Mouse (Mus musculus): ENCODE data around the gene Mymx.

The Mymx gene

DNA sequence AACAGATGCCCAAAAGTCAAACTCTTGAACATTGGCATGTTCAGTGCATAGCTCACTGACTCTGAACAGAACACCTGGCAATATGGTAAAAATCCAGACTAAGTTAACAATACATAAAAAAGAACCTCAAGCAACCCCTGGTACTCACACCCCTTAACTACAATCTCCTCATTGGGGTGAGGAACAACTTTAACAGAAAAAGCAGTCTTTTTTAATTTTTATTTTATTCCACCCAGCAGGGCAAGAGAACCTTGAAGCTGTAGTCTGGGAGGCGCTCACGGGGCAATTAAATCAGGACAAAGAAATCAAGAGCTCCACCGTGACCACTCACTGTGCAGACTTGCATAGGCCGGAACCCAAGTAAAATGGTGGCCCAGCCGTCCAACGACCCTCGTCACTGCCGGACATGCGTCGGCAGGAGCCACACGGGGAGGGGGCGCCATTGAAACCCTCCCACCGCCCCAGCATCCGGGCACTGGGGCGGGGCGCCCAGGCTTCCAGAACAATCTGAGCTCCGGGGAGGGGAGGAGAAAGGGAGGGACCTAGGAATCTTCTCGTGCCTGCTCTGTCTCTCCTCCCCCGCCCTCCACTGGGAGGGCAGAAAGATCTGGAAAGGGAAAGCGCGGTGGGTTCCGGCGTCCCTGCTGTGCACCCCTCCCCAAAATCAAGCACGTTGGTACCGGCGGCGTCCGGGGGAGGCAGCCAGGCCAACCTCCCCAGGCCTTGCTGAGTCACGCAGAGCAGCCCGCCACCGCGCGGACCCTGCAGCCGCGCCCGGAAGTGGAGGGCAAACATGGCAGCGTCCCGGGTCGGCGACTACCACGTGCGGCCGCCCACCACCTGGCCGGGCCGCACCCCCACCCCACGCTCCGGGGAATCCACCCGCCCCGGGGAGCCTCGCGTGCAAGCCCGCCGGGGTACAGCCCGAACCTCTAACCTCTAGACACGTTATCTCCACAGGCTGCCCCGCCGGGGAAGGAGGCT is 29.5 kb downstream of the Mymx start:
- DNase-seq (ENCODE audit: low spot score in 2 of 2), result peak; percentile 58 to 70

- DNase-seq (ENCODE audit: low spot score in 2 of 2), result no peak
Observed at GRCm38 (mm10) chr17:45569999-45570398, 31.9 kb downstream of the Mymx start.

DNA sequence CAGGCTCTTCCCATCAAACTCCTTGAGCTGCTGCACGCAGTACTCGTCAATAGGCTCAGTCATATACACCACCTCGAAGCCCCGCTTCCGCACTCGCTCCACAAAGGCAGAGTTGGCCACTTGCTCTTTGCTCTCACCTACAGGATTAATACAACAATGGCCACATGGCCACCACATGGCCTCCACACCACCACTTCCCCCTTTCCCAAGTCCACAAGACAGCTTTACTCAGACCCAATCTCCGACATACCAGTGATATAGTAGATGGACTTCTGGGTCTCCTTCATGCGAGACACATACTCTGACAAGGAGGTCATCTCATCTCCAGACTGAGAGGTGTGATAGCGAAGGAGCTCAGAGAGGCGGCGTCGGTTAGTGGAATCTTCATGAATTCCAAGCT is 32.9 kb downstream of the Mymx start:
- DNase-seq (ENCODE audit: low spot score in 2 of 2), result no peak

DNA sequence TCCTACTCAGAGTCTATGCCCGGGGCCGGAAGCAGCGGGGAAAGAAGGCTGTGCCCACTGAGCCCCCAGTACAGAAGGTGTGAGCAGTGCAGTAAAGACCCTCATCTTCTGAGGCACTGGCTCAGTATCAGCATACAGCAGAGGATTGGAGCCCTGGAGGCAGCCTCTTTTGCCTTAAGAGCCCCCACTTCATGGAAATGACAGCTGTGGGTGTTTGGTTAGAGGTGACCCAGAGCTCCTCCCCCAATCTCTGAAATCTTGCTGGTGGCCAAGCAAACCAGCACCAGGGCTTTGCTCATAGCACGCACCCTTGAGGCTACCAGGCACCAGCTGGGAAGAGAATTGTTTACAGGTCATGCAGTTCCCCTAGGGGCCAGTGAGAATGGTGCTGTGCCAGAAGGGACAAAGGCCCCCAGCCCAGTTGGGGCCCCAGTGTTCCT is 34.7 kb downstream of the Mymx start:
- no peak for DNase-seq (ENCODE audit: low spot score in 2 of 2)

DNA sequence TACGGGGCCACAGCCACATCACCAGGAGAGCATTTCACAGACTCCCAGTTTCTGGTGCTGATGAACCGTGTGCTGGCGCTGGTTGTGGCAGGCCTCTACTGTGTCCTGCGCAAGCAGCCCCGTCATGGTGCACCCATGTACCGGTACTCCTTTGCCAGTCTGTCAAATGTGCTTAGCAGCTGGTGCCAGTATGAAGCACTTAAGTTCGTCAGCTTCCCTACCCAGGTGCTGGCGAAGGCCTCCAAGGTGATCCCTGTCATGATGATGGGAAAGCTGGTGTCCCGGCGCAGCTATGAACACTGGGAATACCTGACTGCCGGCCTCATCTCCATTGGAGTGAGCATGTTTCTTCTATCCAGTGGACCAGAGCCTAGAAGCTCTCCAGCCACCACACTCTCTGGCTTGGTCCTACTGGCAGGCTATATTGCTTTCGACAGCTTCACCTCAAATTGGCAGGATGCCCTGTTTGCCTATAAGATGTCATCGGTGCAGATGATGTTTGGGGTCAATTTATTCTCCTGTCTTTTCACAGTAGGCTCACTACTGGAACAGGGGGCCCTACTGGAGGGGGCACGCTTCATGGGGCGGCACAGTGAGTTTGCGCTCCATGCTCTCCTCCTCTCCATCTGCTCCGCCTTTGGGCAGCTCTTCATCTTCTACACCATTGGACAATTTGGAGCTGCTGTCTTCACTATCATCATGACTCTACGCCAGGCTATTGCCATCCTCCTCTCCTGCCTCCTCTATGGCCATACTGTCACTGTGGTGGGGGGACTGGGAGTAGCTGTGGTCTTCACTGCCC is 35.3 kb downstream of the Mymx start:
- DNase-seq (ENCODE audit: low spot score in 2 of 2), result no peak

- DNase-seq (ENCODE audit: low spot score in 2 of 2), result no peak
Observed at GRCm38 (mm10) chr17:45566031-45566359, 35.9 kb downstream of the Mymx start.

DNA sequence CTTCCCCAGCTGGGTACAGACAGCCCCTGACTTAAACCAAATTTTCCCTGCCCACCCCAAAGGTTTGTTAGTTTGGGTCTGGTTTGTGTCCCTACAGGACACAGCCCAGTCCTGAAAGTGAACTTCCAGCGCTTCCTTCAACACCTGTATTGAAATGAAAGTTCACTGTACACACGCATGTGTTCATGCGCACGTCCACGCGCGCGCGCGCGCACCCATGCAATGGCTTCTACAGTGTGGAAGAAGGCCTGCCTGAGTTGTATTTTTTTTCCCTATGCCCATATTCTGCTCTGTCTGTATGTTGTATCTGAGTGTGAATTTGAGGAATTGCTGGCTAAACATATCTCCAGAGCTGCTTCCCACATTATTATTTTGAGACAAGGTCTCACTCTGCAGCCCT is 36.8 kb downstream of the Mymx start:
- no peak for DNase-seq (ENCODE audit: low spot score in 2 of 2)

DNA sequence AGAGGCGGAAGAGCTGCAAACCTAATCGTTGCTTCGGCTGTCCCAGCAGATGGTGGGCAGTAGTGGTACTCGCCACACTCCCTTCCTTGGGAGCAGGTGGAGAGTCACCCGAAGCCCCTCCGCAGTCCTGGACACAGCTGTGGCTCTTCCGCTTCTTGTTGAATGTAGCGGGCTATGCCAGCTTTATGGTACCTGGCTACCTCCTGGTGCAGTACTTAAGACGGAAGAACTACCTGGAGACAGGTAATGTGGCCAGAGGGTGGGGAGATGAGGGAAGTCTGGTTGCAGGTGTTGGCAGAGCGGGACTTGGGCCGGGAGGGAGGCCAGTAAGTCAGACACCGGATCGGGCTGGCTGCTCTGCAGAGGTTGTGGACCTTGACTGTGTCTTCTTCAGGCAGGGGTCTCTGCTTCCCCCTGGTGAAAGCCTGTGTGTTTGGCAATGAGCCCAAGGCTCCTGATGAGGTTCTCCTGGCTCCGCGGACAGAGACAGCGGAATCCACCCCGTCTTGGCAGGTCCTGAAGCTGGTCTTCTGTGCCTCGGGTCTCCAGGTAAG is 37.3 kb downstream of the Mymx start:
- DNase-seq (ENCODE audit: low spot score in 2 of 2), result no peak

- peak; percentile 83 for DNase-seq (ENCODE audit: low spot score in 2 of 2)
Observed at GRCm38 (mm10) chr17:45563655-45564530, 38.0 kb downstream of the Mymx start, which contains the start of gene Slc35b2. Gene Slc35b2, plus strand, starts transcription at chr17:45563874.

DNA sequence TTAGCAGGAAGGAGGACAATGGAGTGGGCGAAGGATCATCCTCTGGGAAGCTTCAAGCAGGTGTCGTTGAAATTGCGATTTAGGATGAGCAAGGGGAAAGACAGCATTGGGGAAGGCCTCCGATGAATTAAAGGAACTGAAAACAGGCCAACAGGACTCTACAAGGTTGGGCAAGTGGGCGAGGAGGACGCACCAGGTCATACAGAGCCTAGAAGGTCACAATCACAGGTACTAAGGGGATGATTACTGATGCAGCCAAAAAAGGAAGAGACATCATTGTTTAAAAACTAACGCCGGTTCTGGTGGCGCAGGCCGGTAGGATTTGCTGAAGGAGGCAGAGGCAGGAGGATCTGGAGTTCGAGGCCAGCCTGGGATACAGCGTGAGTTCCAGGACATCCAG is 38.7 kb downstream of the Mymx start:
- no peak for DNase-seq (ENCODE audit: low spot score in 2 of 2)

GRCm38 (mm10) chr17:45559732-45560525 is 42.0 kb downstream of the Mymx start:
- DNase-seq (ENCODE audit: low spot score in 2 of 2), result no peak

GRCm38 (mm10) chr17:45557998-45558862 is 43.7 kb downstream of the Mymx start:
- DNase-seq (ENCODE audit: low spot score in 2 of 2), result no peak

DNA sequence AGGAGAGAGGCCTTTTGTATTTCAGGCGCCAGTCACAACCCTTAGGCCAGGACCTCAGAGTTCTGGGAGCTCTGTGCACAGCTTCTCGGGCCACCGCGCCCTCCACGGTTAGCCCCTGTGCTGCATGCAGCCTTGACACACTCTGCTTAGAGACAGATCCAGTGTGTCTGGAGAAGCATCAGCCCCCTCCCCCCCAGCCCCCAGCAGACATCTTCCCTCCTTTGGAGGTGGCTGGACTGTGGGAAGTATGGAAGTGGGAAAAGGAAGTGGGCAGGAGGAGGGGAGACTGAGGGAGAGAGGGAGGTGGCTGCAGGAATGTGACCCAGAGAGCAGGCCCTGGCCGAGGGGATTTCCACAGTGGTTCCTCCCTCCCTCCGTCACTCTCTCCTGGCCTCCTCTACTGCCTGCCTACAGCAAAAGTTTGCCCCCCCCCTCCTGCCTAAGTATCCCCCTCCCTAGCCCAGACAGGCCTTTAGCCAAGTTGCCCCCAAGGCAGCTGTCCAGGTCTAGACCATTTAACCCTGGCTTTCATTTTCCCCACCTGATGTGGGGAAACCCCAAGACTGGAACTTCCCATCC is 44.6 kb downstream of the Mymx start:
- DNase-seq (ENCODE audit: low spot score in 2 of 2), result no peak

GRCm38 (mm10) chr17:45556514-45557245 is 45.2 kb downstream of the Mymx start:
- DNase-seq (ENCODE audit: low spot score in 2 of 2), result no peak

DNA sequence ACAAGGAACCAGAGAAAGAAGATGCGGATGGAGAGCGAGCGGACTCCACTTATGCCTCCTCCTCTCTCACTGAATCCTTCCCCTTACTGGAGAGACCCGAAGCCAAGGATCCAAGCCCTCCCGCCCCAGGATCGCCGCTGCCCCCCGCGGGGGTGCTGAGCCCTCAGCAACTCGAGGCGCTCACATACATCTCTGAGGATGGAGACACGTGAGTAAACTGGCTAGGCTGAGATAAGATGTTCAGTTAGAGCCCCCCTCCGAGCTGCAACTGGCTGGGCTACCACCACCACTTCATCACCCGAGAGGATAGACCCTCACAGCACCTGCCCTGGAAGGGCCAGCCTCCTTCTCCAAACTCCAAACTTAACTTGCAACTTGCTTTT is 45.8 kb downstream of the Mymx start:
- no peak for DNase-seq (ENCODE audit: low spot score in 2 of 2)

- peak; percentile 79 to 86 for DNase-seq (ENCODE audit: low spot score in 2 of 2)
Observed at GRCm38 (mm10) chr17:45555452-45556106, 46.3 kb downstream of the Mymx start, which contains the start of gene Nfkbie. Gene Nfkbie, plus strand, starts transcription at chr17:45555703.

- no peak for DNase-seq (ENCODE audit: low spot score in 2 of 2)
Observed at GRCm38 (mm10) chr17:45554420-45554819, 47.5 kb downstream of the Mymx start.

GRCm38 (mm10) chr17:45553065-45553464 is 48.8 kb downstream of the Mymx start:
- no peak for DNase-seq (ENCODE audit: low spot score in 2 of 2)
